Mouse (Mus musculus) lung, postnatal 4 days (tissue): ENCODE data around the gene Csf2.
A peak's percentile ranks its signal among the peaks of the same experiment; 100 is the strongest.
"Not testable (repeated sequence)": the region's sequence is repeated elsewhere in the genome, so short reads cannot be mapped to it uniquely, and the experiment has no call there.

Experiments
- DNase-seq, 2 experiments: peaks; one replicate each; pipeline ENCODE4 v3.0.0; 2021

The Csf2 gene

DNA sequence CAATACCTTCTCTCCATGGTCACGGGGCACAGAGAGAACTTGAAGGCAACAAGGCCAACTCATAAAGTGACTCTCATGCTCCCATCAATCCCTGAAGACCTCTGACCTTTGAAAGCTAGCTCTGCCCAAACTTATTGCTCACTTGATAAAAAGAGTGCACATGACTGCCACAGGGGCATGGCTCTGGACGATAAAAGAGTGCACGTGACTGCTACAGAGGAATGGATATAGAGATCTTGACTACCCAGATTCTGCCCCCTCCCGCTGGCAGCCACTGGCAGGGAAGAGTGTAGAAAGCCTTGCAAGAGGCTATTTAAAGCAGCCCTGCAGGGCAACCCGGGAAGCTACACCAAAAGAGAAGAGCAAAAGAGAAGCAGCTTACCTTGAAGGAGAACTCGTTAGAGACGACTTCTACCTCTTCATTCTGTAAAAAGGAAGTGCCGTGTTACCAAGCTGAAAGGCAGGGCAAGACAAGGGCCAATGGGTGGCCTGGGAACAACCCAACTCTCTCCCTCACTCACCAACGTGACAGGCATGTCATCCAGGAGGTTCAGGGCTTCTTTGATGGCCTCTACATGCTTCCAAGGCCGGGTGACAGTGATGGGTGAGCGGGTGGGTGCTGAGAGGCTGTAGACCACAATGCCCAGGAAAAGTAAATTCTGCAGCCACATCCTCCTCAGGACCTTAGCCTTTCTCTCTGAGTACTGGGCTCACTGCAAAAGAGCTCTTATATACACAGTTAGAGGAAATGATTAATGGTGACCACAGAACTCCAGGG is at the start of gene Csf2:
Gene Csf2, minus strand, starts transcription at position 728 of the 778 bp plus-strand sequence.
- DNase-seq: peak in 1 of 2 experiments; percentile 50

DNA sequence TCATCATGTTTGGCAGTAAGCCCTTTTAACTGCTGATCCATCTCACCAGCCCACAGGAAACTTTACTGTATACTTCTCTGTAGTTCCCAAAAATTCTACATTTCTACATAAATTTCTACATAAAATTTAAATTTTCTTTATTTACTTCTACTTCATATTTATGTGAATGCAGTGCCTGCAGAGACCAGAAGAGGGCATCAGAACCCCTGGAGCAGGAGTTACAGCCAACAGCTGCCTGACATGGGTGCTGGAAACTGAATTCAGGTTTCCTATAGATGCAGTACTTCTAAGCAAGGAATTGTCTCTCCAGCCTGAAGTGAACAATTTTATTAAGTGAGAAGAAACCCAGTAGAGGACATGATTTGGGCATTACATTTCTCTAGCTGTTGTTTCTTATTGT is 49.3 kb upstream of the Csf2 start:
- no peak for DNase-seq

DNA sequence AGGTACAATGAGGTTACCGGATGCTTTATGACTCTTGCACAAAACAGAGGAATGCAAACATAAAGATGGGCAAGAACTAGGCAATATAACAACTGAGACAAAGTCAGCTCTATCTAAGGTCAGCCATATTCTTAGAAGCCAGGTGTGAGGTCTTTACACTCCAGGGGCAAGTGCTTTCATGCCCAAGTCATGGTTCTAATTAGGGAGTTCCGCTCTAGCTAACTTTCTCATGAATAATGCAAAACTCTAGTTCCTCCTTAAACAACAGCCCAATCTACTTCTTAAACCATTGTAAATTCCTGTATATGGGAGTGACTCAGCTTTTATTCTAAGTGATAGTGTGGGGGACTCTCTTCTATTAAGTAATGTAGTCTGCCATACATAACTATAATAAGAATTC is 48.0 kb upstream of the Csf2 start:
- DNase-seq: not testable (repeated sequence)

DNA sequence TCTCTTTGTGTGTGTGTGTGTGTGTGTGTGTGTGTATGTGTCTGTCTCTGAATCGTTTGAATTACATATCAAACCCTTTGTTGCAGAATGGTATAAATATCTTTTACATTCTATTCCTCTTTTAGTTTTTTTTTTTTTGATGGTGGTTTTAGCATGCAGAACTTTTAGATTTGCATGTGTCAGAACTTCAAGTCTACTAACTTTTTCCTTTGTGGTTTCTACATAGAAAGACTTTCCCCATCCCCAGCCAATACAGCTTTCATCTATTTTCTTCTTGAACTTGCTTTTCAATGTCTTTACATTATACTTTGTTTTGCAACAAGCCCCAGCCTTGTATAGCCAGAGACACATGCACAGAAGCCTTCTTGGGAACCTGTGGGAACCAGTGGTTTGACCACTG is 47.3 kb upstream of the Csf2 start:
- DNase-seq: no peak

DNA sequence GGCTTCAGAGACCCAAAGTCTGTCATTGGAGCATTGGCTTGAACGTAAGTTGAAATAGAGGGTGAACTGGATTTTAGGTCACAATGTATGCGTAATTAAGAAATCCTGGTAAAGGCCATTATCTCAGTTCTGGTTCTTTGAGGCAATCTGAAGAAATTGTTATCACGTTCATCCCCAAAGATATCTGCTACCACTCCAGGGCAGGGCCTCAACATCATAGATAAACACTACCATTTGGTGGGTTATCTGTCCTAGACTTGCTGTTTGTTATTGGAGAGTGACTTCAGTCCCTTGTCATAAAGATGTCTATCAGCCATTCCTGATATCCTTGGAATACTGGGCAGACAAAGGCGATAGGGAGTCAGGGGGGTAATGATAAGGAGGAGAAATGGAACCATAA is 46.5 kb upstream of the Csf2 start:
- DNase-seq: no peak

DNA sequence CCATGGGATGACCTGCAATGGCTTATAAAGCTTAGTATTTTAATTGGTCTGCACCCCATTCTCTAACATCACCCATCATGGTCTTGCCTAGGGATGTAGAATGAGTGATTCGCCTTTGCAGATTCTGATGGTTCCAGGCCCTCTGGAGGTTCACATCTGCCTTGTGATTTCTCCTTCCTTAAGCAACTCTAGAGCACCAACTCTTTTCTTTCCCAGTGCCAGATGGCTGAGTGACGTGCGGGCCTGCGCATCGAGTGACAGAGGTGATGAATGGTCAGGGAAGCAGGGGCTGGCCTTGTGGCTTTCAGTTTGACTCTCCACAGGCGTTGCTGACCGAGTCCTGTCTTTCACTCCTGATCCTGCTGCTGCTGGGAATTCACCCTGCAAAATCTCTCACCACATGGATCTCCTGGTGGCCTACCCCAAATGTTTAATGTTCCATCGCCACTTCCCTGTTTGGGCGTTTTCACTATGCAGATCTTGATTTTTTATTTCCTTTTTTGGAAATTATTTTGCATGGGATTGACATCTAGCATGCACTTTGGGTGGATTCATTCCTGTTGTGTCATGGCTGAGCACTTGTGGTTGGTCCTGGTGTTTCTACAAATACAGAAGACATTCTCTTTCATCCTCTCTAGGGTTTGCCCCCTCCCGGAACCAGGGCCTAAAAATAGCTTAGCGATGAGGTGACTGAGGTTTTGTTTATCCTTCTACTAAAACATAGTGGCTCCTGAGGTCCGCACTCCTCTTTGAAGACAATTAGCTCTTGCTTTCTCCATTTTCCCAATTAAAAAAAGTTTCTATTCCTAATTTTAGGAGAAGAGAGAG is 44.7 kb upstream of the Csf2 start:
- DNase-seq: no peak

DNA sequence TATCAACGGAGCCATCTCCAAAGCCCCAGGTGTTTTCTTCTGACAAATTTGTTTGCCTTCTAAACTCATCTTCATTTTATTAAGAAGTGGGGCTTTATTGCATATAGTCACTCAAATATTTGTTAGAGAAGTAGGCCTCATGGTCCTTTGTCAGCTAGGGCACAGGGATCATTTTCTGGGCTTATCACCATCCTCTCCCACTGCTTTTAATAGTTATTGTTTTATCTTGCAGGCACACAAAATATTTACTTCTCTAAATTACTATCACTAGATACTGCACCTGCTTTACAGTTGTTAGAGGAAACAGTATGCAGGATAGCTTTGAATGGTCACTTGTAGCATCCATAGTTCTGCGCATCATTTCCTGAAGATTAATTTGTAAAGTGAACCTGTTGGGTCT is 42.7 kb upstream of the Csf2 start:
- DNase-seq: no peak

DNA sequence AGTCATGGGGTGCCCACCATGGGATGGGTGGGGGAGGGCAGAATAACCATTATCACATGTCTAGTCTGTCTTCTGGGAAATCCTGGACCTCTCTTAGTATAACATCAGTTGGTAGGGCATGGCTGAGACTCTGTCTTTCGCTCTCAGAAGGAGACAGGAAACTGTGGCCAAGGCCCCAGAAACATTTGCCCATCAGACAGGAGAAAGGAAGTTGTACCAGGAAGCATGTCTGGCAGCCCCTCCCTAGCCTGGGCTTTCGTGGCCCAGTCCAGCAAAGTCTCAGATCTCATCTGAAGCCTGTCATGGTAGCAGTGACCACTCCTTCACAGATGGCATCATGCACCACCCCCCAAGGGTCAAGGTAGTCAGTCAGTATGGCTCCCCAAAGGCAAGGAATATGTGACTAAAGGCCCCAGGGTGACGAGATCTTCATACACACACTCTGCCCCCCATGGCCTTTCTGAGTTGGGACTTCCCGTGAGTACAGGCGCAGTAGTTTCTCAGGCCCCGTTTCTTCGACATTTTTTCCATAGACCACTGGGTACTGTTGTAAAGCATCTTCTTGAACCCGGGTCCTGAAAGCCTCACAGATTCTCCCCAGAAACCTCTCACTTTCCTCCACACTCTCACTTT is 38.5 kb upstream of the Csf2 start:
- no peak for DNase-seq

DNA sequence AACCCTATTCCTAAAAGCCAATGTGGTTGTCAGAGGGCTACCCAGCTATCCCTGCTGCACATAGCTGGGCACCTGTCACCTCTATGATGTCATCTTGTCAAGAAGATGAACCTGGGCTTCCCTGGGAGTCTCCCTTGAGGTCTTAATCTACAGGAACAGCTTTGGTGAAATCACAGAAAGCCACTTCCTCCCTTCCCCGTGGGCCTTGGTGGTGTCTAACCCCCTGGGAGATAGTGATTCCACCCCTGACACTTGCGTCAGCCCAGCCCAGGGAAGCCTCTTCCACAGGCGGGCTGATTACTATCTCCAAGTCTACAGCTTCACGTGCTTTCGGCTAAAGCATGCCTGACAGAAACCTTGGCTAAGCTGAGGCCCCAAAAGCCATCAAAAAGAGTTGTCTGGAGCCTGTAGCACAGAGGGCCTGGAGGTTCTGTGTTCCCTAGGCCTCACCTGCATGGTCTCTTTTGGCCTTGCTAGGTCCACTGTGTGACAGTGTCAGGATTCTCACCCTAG is 22.0 kb upstream of the Csf2 start:
- DNase-seq: no peak

DNA sequence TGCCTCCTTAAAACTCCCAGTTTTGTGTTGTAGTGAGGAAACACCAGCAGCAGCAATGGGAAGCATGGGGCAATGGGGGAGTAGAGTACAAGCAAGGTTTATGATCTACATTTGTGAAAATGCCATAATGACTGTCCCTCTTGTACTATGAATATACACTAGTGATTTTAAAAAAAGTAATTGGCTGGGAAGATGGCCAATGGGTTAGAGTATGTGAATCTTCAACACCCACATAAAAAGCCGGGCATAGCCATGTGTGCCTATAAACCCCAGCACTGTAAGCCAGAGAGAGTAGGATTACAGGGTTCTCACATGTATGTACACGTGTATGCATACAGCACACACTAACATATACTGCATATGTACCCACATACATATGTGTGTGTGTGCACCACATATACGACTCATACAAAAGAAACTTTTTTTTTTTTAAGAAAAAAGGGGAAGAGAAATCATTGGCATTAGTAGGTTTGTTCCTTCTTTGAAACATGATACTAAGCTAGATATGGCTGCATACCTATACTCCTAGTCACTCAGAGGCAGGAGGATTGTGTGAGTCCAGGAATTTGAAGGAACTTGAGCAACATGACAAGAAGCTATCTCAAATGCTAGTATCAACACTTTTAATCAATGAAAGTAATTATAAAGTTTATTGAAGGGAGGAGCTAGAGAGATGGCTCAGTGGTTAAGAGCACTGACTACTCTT is 19.9 kb upstream of the Csf2 start:
- DNase-seq: no peak

DNA sequence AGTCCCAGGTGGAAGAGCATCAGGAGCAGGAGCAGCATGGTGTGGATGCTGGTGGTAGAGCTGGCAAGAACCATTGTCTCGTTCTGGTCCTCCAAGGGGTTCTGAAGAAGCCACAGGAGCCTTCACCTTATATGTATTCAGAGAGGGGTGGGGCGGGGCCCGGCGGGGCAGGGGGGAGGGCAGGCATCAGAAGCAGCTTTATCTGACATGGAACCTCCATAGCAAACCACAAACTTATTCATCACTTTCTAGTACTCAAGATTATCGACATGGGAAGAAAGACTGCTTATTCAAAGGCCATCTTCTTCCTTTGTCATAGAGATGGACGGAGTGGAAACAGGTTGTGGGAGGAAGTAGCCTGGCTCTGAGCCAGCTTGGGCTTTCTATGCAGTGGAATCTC is 17.7 kb upstream of the Csf2 start, which contains the start of gene Il3:
Gene Il3, minus strand, starts transcription at position 101 of the 400 bp plus-strand sequence.
- no peak for DNase-seq

DNA sequence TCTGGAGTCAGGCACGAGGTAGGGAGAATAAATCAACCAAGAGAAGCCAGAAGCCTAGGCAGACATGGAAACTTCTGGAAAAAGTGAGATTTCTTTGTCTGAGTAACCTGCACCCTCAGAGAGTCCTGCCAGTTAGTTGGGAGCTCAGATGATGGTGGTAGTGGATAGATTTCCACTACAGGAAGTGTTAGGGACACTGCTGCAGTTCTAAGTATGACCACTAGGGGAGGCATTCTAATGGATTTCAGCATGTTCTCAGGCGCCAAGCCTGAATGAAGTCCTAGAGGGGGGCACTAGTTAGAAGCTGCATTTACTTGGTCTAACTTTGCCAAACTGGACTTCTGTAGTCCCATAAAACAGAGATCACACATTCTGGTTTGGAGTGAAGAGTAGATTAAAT is 15.1 kb upstream of the Csf2 start:
- DNase-seq: peak in 1 of 2 experiments; percentile 58

DNA sequence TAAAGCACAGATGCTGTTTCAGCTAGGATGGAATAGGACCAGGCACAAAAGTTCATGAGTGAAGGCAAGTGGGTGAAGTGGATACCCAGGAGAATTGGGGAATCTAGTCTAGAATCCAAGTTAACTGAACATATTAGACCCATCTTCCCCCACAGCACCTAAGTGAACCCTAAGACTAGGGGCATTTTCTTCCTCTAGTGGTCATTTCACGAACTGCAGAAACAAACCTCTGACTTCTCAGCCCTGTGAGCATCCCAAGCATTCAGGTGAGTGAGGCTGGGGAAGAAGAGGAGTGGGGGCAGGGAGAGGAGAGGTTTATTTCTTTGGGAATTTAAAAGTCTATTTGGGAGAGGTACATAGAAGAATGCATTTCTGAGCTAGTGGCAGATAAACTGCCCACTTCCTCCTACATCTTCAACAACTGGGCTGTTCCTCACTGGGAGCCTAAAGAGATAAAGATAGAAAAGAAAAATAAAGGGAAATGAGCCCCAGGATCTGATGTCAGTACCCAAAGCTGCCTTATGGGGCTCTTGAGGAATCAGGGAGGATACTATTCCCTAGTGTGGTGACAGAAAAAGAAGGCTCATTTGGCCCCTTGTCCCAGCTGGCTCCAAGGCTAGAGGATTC is 14.1 kb upstream of the Csf2 start:
- no peak for DNase-seq

DNA sequence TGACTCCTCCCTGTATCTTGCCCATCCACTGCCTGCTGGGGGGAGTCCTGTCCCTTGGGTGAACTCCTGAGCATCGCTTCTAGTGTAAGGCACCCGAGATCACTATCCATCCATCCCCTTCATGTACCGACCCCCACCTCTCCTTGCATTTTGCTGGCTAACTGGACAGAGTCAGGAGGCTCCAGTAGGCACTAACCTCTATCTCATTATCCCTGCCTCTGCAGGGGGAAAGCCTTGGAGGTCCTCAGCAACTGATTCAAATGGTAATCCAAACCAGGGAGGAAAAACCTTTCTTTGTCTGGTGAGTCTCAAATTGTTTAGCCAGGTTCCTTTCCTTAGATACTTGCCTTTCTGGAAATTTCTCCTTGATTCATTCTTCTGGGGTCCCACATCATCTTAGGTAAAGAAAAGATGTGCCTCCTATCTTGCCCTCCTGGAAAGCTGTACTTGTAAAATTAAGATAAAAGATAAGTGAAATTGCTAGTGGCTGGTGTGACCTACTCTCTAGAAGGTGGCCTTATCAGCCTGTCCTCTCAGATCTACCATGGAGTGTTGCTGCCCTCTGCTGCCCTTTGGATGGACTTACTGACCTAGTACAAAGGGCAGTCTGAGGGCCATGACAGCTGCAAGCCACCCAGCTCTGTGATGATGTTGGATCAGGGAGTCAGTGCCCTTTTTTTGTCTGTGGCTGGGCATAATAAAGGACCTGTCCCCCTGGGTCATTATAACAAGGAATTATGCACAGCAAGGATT is 7.3 kb upstream of the Csf2 start:
- peak; percentile 67 to 83 for DNase-seq

DNA sequence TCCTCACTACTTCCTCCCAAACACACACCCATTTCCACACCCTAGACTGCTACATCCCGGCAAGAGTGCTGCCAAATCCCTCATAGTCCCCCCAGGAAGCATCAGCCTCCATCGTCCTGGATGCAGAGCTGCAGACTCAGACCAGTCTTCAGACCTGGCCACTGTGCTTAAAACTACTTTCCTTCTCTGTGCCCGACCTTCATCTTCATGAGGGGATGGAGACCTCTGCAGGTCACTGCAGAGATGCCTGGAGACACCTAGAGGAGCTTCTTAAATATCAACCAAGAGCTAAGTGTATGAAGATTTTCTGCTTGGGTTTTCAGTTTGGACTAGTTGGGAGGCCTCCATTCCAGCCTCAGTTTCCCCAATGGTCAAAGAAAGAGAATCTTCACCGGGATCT is 4.6 kb upstream of the Csf2 start:
- peak; percentile 29 to 38 for DNase-seq

DNA sequence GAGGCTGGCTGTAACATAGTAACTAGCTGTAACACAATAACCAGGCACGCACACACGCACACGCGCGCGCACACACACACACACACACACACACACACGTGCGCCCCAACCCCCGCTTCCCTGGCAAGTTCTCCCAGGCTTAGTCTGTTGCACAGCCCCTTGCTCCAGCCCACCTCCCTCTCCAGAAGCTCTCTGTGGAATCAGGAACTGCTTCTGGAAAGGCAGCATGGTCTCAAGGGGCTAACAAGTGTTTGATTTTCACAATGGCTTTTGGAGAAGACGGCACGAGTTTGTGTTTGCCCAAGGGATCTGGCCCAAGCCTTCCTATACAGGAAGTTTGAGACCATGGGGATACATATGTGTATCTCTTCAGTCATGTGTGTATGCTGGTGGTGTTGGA is 1.1 kb upstream of the Csf2 start:
- DNase-seq: peak; percentile 53 to 80

DNA sequence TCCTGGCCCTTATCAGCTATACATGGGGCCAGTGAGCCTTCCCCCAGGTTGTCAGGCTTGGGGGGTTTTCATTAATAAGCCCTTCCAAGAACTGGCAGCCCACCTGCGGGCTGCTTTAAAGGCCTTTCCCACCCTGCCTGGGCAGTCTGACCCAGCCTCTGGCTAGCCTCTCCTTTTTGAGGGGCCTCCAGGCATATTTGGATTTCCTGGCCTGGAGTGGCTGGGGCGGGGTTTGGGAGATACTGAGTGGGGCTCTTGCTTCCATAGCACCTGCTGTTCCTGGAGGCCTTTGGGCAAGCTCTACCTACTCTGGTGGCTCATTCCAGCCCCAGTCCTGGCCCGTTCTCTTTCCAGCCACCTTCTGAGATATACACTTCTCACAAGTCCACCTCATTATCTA is 281 bp upstream of the Csf2 start:
- peak; percentile 53 to 79 for DNase-seq

DNA sequence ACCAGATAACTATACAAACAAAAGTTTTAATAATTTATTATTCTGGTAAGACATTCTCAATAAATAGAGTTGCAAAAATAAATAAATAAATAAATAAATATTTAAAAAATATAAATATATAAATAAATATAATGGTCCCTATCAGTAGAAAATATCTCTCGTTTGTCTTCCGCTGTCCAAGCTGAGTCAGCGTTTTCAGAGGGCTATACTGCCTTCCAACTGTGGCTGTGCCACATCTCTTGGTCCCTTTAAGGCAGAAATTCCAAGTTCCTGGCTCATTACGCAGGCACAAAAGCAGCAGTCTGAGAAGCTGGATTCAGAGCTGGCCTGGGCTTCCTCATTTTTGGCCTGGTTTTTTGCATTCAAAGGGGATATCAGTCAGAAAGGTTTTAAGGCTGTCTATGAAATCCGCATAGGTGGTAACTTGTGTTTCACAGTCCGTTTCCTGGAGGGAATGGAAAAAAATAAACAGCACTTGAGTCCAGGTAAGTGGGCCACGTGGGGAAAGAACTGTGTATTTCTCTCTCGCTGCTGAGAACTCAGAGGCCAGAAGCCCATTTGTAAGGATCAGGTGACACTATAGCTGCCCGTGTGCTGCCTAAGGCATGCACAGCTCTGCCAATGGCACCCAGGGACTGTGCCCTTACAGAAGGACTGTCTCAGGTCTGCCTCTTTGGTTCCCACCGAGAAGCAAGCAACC is 2.1 kb downstream of the Csf2 start:
- DNase-seq: peak; percentile 23 to 45

DNA sequence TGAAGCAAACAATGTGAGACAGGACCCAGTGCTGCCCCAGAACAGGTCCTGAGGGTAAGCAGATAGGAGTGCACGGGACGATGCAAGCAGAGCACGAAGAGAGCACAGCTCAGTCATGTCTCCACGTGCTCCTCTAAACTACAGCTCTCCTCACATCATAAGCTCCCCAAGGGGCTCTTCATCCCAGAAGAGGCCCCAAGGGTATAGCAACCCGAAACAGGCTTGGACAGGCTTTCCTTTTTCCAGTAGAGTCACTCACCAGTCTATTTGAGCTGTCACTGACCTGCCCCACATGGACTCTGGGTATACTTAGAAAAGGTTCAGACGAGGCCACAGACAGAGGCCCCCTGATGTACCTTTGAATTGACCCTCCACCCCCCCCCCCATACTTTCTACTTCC is 5.0 kb downstream of the Csf2 start:
- DNase-seq: no peak

DNA sequence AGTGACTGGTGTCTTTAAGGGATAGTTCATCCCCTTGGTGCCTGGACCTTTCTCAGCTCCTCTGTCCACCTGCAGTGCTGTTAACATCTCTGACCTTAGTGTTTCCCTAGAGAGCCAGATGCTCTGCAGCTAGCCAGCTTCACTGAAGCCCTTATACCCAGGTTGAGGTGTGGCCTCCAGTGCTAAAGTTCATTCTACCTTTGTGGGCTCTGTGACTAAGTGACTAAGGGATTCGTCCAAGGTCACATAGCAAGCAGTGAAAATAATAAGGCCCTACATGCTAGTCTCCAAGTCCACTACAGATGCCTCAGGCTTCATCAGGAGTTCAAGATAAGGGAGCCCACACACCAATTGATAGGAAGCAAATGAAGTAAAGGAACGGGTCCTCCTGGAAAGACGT is 7.0 kb downstream of the Csf2 start:
- no peak for DNase-seq

DNA sequence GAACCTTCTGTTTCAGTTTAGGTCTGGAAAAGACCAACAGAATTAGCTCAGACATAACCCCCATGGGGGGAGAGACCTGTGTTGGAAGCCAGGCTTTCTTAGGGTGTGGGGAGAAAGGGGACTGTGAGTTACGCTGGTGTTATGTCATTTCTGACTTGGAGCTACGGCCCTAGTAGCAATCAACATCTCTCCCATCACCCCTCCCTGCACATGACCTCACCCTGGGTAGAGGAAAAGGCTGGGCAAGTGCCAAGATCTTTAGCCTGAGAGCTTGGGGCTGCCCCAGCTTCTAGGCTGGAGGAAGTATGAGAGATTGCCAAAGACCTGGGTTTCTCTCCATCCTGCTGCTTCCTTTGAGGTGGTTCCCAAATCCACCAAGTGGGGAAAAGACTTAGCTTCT is 12.5 kb downstream of the Csf2 start:
- DNase-seq: peak; percentile 78
